Mouse (Mus musculus) forebrain, embryonic 10.5 days (tissue): Measurements from ENCODE around the gene Dpf3. TPM values are rescaled to one million over a fixed set of nuclear protein-coding genes. Genes with fewer than 3 reads are reported as not detected.

ENCODE experiments used
- DNase-seq: peaks from one replicate; pipeline ENCODE4 v3.0.0-alpha.2; 2017; ENCODE audit warnings: low spot score; ENCODE audit errors: extremely low spot score
- H3K27ac ChIP-seq: fragments of 300-500 bp; sonication (generic); 2 replicates; pipeline ENCODE4 v1.5.1; 2016; ENCODE audit warnings: mild to moderate bottlenecking
- H3K27me3 ChIP-seq: fragments of 300-500 bp; sonication (generic); 2 replicates; pipeline ENCODE4 v1.6.1; 2016; ENCODE audit warnings: mild to moderate bottlenecking; ENCODE audit not compliant: poor library complexity, severe bottlenecking
- H3K36me3 ChIP-seq: fragments of 300-500 bp; sonication (generic); replicated peaks from 2 replicates; pipeline ENCODE4 v1.6.1; 2016; ENCODE audit warnings: mild to moderate bottlenecking, moderate library complexity
- H3K4me1 ChIP-seq: fragments of 300-500 bp; sonication (generic); 2 replicates; pipeline ENCODE4 v1.6.1; 2016
- H3K4me3 ChIP-seq: fragments of 300-500 bp; sonication (generic); 2 replicates; pipeline ENCODE4 v1.5.1; 2016; ENCODE audit warnings: mild to moderate bottlenecking, moderate library complexity
- H3K9me3 ChIP-seq: fragments of 300-500 bp; sonication (generic); 2 replicates; pipeline ENCODE4 v1.6.1; 2016; ENCODE audit warnings: mild to moderate bottlenecking, moderate library complexity
- WGBS: fragments of 180-500 bp; shearing (Covaris S2); methylation state at CpG from one replicate; pipeline ENCODE4 v1.1.7; 2016; 5-methylcytosine and 5-hydroxymethylcytosine counted together
- polyA plus RNA-seq: library from polyadenylated mRNA; unstranded; fragments of >200 nt; fragmentation: Nextera tagmentation; extraction: Ambion mirVana; gene quantifications from 2 replicates; pipeline ENCODE4 v1.2.1, GENCODE M21; 2016

The Dpf3 gene
- polyA plus RNA-seq, 1 experiment from 2014 or later: 2.2 TPM

- Histone ChIP-seq H3K27ac (peak overlapping the region; percentile 30; the same call in 1 of the 2 replicates), H3K4me1 (peaks cover 11% of the 10 kb centered on the region), H3K4me3 (no peak overlapping the region), H3K36me3 (no peaks in the 10 kb centered on the region), H3K27me3 (no peaks in the 10 kb centered on the region), H3K9me3 (no peaks in the 10 kb centered on the region)
- DNase-seq: no peak
- WGBS: 86% methylated on average over 12 of the region's 12 CpGs
Observed at GRCm38 (mm10) chr12:83375015-83375831, 112.3 kb downstream of the Dpf3 start.

GRCm38 (mm10) chr12:83373081-83373480 lies 114.4 kb downstream of the Dpf3 start:
- no peak overlapping the region for H3K27ac ChIP-seq
- no peaks in the 10 kb centered on the region for H3K9me3 ChIP-seq
- H3K4me1 ChIP-seq: peaks cover 7% of the 10 kb centered on the region; the same call in 1 of the 2 replicates
- H3K27me3 ChIP-seq: no peaks in the 10 kb centered on the region
- no peaks in the 10 kb centered on the region for H3K36me3 ChIP-seq
- no peak overlapping the region for H3K4me3 ChIP-seq
- WGBS: 85% methylated on average over 7 of the region's 7 CpGs
- DNase-seq: no peak

- Histone ChIP-seq H3K9me3 (no peaks in the 10 kb centered on the region), H3K36me3 (no peaks in the 10 kb centered on the region), H3K4me3 (no peak overlapping the region), H3K4me1 (peaks cover 7% of the 10 kb centered on the region; the same call in 1 of the 2 replicates), H3K27ac (no peak overlapping the region), H3K27me3 (no peaks in the 10 kb centered on the region)
- 96% methylated on average over 7 of the region's 7 CpGs for WGBS
- DNase-seq: no peak
Observed at GRCm38 (mm10) chr12:83372290-83372689, 115.2 kb downstream of the Dpf3 start.

- 94% methylated on average over 11 of the region's 11 CpGs for WGBS
- Histone ChIP-seq H3K36me3 (no peaks in the 10 kb centered on the region), H3K27ac (no peak overlapping the region), H3K4me1 (no peaks in the 10 kb centered on the region; the same call in 1 of the 2 replicates), H3K4me3 (no peak overlapping the region), H3K9me3 (peaks cover 2% of the 10 kb centered on the region; the same call in 1 of the 2 replicates), H3K27me3 (no peaks in the 10 kb centered on the region)
- no peak for DNase-seq
Observed at GRCm38 (mm10) chr12:83370221-83370620, 117.3 kb downstream of the Dpf3 start.

- H3K36me3 ChIP-seq: no peaks in the 10 kb centered on the region
- H3K9me3 ChIP-seq: peaks cover 8% of the 10 kb centered on the region; the same call in 1 of the 2 replicates
- H3K4me1 ChIP-seq: no peaks in the 10 kb centered on the region
- no peaks in the 10 kb centered on the region for H3K27me3 ChIP-seq
- no peak overlapping the region for H3K27ac ChIP-seq
- H3K4me3 ChIP-seq: no peak overlapping the region
- DNase-seq: no peak
- 92% methylated on average over 5 of the region's 5 CpGs for WGBS
Observed at GRCm38 (mm10) chr12:83369416-83369815, 118.1 kb downstream of the Dpf3 start.

- WGBS: 88% methylated on average over 1 of the region's 1 CpGs
- Histone ChIP-seq H3K4me3 (no peak overlapping the region), H3K27me3 (no peaks in the 10 kb centered on the region), H3K9me3 (peaks cover 8% of the 10 kb centered on the region; the same call in 1 of the 2 replicates), H3K27ac (no peak overlapping the region), H3K4me1 (no peaks in the 10 kb centered on the region), H3K36me3 (no peaks in the 10 kb centered on the region)
- no peak for DNase-seq
Observed at GRCm38 (mm10) chr12:83367486-83367885, 120.0 kb downstream of the Dpf3 start.

- H3K27ac ChIP-seq: no peak overlapping the region
- 68% methylated on average over 3 of the region's 3 CpGs for WGBS
- no peaks in the 10 kb centered on the region for H3K27me3 ChIP-seq
- H3K36me3 ChIP-seq: no peaks in the 10 kb centered on the region
- DNase-seq: no peak
- no peak overlapping the region for H3K4me3 ChIP-seq
- peaks cover 8% of the 10 kb centered on the region; the same call in 1 of the 2 replicates for H3K9me3 ChIP-seq
- H3K4me1 ChIP-seq: no peaks in the 10 kb centered on the region
Observed at GRCm38 (mm10) chr12:83364771-83365170, 122.7 kb downstream of the Dpf3 start.

GRCm38 (mm10) chr12:83361801-83362200 lies 125.7 kb downstream of the Dpf3 start:
- Histone ChIP-seq H3K9me3 (peaks cover 8% of the 10 kb centered on the region; the same call in 1 of the 2 replicates), H3K4me3 (no peak overlapping the region), H3K27me3 (no peaks in the 10 kb centered on the region), H3K36me3 (no peaks in the 10 kb centered on the region), H3K4me1 (no peaks in the 10 kb centered on the region), H3K27ac (no peak overlapping the region)
- DNase-seq: no peak
- 34% methylated on average over 3 of the region's 3 CpGs for WGBS

GRCm38 (mm10) chr12:83352640-83353039 lies 134.9 kb downstream of the Dpf3 start:
- no peaks in the 10 kb centered on the region for H3K9me3 ChIP-seq
- 88% methylated on average over 6 of the region's 6 CpGs for WGBS
- H3K27ac ChIP-seq: no peak overlapping the region
- no peaks in the 10 kb centered on the region for H3K36me3 ChIP-seq
- H3K4me1 ChIP-seq: no peaks in the 10 kb centered on the region
- H3K4me3 ChIP-seq: no peak overlapping the region
- H3K27me3 ChIP-seq: no peaks in the 10 kb centered on the region
- no peak for DNase-seq

- 86% methylated on average over 5 of the region's 5 CpGs for WGBS
- DNase-seq: no peak
- H3K4me3 ChIP-seq: no peak overlapping the region
- no peak overlapping the region for H3K27ac ChIP-seq
- H3K9me3 ChIP-seq: no peaks in the 10 kb centered on the region
- no peaks in the 10 kb centered on the region for H3K4me1 ChIP-seq
- H3K36me3 ChIP-seq: no peaks in the 10 kb centered on the region
- no peaks in the 10 kb centered on the region for H3K27me3 ChIP-seq
Observed at GRCm38 (mm10) chr12:83349736-83350135, 137.8 kb downstream of the Dpf3 start.

- H3K36me3 ChIP-seq: no peaks in the 10 kb centered on the region
- H3K27me3 ChIP-seq: no peaks in the 10 kb centered on the region
- H3K9me3 ChIP-seq: no peaks in the 10 kb centered on the region
- no peak for DNase-seq
- 74% methylated on average over 3 of the region's 3 CpGs for WGBS
- H3K4me3 ChIP-seq: no peak overlapping the region
- H3K4me1 ChIP-seq: no peaks in the 10 kb centered on the region
- H3K27ac ChIP-seq: no peak overlapping the region
Observed at GRCm38 (mm10) chr12:83348246-83348645, 139.3 kb downstream of the Dpf3 start.

GRCm38 (mm10) chr12:83342875-83343185 lies 144.7 kb downstream of the Dpf3 start:
- 71% methylated on average over 4 of the region's 4 CpGs for WGBS
- no peak overlapping the region for H3K27ac ChIP-seq
- no peaks in the 10 kb centered on the region for H3K27me3 ChIP-seq
- DNase-seq: no peak
- no peaks in the 10 kb centered on the region for H3K9me3 ChIP-seq
- peaks cover 14% of the 10 kb centered on the region for H3K4me1 ChIP-seq
- no peaks in the 10 kb centered on the region for H3K36me3 ChIP-seq
- H3K4me3 ChIP-seq: no peak overlapping the region

GRCm38 (mm10) chr12:83342035-83342874 lies 145.3 kb downstream of the Dpf3 start:
- Histone ChIP-seq H3K4me3 (no peak overlapping the region), H3K27me3 (no peaks in the 10 kb centered on the region), H3K9me3 (no peaks in the 10 kb centered on the region), H3K4me1 (peaks cover 20% of the 10 kb centered on the region), H3K36me3 (no peaks in the 10 kb centered on the region), H3K27ac (0 out of 2 replicates have a peak overlapping the region, but pooled peaks have one; percentile 15)
- DNase-seq: no peak
- 77% methylated on average over 15 of the region's 15 CpGs for WGBS
